Mouse (Mus musculus) frontal cortex, adult (tissue): ENCODE measurements around the gene Tmem199.

Experiments used
- ATAC-seq: cut with Nextera tagmentation; 2 replicates; pipeline ENCODE4 v1.9.2; 2017; ENCODE audit warnings: mild to moderate bottlenecking, moderate library complexity, mixed read lengths; ENCODE audit not compliant: low TSS enrichment

Tmem199 gene

DNA sequence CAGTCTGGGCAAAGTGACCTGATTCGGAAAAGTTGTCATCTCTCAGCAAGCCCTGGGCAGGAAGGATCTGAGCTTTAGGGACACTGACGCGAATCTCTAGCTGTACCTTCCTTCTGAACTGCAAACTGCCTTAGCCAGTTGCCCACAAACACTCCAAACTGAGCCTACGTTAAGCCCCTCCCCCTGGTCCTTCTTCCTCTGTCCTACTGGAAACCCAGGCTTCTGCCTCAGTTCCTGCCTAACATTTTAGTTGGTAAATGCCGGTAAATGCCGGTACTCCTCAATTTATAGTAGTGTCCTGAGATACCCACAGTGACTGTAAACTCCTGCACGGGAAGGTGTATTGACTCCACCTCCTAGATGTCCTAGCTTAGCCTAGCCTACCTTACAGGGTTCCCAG lies 28.3 kb downstream of the Tmem199 start:
- no peak for ATAC-seq

DNA sequence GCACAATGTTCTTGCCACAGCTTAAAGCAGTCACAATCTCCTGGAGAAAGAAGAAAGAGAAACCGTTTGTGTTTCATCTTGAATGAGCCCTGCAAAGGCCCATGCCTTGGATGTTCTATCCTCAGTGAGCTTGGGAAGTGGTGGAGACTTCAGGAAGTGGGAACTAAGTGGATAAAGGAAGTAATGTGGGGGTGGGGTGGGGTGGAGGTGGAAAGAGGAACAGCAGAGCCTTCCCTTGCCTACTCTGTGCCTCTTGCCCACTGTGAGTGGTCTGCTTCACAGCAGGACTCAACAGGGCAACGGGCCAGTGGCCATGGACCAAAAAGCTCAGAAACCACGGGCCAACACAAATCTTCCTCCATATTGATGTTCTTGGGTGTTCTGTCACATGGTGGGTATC lies 36.7 kb downstream of the Tmem199 start:
- no peak for ATAC-seq

GRCm38 (mm10) chr11:78471326-78472103 lies 40.5 kb downstream of the Tmem199 start:
- ATAC-seq = no peak

GRCm38 (mm10) chr11:78467932-78468331 lies 44.0 kb downstream of the Tmem199 start:
- ATAC-seq = no peak

DNA sequence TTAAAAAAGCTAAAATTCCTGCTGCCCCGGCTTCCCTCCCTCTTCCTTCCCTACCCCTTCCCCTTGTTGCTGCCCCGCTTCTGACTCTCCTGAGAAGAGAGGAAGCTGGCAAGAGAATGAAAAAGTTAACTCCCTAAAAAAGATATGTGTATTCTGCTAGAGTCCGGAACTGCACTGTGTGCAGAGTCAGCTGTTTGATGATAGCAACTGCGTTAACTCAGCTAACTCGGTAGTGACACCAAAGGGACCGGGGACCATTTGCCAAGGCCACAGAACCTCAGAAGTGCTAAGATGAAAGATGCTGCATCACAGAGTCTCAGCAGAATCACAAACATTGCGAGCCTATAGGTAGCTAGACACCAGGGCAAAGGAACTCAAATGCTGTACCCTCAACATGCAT lies 44.5 kb downstream of the Tmem199 start:
- ATAC-seq = no peak

- no peak for ATAC-seq
Observed at GRCm38 (mm10) chr11:78466242-78466912, 45.6 kb downstream of the Tmem199 start.

DNA sequence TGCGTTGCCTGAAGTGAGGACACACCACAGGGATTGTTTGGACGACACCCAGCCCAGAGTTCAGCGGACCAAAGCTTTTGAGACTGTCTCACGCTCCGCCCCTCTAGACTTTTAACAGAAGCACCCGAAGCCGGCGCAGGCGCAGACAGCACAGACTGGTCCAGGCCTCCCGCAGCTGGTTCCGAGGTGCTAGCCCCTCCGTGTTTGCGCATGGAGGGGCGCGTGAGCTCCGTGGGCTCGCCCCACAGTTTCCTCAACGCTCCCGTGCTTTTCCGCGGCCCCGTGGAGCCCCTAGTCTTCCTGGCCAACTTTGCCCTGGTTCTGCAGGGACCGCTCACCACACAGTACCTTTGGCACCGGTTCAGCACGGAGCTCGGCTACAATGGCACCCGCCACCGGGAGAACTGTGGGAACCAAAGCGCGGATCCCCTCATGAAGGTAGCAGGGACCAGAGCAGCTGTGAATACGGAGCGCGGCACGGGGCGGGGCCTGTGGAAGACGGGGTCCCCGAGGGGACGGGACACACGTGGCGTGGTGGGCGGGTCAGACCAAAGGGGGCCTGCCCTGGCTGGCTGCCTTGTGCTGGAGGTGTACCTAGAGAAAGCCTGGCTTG lies 46.3 kb downstream of the Tmem199 start, which contains the start of gene Slc46a1:
Gene Slc46a1, plus strand, starts transcription at position 130 of the 613 bp plus-strand sequence.
- ATAC-seq = peak; percentile 75

DNA sequence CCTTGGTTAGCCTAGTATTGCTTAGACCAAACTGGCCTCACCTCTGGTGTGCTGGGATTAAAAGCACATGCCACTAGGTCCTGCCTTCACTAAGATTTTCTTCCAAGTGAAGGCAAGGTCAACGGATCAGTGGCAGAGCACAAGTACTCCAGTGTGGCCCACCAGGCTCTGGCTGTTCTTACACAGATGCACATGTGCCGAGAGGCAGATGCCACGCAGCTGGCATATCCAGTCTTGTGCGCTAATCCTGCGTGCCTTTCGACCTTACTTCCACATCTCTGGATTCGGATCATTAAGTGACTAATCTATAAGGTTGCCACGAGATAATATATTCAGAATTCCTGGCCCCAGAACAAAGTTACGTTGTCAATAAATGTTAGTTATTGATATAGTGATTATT lies 46.9 kb downstream of the Tmem199 start:
- no peak for ATAC-seq

- no peak for ATAC-seq
Observed at GRCm38 (mm10) chr11:78463286-78464036, 48.5 kb downstream of the Tmem199 start.

DNA sequence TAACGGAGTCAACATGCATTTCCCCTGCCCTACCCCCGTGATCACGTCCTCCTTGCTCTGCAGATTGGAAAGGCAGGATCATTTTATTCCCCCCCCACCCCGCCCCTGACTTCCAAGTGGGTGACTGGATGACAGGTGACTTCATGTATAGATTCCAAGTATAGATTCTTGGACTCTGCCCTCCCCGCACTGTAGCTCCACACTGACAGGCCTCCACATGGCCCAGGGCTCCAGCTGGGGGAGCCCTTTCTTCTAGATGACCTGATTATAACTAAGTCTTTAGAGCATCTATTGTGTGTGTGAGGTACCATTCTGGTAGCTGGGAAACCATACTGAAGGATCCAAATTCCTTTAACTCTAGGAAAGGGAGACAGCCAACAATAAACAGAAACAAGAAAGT lies 49.3 kb downstream of the Tmem199 start:
- no peak for ATAC-seq

DNA sequence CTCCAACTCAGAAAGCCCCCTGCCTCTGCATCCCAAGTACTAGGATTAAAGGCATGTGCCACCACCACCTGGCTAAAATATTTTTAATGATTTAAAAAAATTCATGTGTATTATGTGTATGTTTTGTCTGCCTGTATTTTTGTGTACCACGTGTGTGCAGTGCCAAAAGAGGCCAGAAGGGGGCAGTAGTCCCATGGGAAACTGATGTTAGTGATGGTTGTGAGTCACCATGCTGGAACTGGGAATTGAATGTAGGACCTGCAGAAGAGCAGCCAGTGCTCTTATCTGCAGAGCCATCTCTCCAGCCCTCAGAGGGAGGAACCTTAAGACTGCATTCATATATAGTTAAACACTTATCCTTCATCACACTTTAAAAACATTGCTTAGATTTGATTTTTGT lies 50.1 kb downstream of the Tmem199 start:
- no peak for ATAC-seq

GRCm38 (mm10) chr11:78458740-78459139 lies 53.2 kb downstream of the Tmem199 start:
- ATAC-seq = no peak
